Mouse (Mus musculus) ovary, postnatal 36 days (tissue): Measurements from ENCODE around the gene Gnao1.

Source experiments
- DNase-seq: peaks from one replicate; pipeline ENCODE4 v3.0.0; 2022; ENCODE audit warnings: low spot score, mixed read lengths

Gene Gnao1

DNA sequence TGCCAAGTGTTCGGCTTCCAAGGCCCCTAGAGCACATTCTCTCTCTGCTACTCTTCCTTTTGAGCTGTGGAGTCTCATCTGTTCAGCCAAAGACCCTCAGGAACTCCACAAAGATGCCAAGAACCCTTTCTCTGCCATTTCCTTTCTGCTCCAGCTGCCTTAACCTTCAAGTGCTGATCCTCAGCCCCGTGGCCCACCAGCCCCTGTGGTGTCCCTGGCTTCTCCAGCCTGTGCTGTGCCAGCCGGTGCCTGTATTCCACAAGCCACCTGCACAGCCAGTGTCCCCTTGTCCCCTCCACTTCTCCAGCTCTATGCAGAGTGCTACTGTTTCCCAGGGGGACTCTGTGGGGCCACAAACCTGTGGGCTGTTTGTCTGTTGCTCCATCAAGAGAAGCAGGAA is 83.8 kb downstream of the Gnao1 start:
- DNase-seq, result no peak

DNA sequence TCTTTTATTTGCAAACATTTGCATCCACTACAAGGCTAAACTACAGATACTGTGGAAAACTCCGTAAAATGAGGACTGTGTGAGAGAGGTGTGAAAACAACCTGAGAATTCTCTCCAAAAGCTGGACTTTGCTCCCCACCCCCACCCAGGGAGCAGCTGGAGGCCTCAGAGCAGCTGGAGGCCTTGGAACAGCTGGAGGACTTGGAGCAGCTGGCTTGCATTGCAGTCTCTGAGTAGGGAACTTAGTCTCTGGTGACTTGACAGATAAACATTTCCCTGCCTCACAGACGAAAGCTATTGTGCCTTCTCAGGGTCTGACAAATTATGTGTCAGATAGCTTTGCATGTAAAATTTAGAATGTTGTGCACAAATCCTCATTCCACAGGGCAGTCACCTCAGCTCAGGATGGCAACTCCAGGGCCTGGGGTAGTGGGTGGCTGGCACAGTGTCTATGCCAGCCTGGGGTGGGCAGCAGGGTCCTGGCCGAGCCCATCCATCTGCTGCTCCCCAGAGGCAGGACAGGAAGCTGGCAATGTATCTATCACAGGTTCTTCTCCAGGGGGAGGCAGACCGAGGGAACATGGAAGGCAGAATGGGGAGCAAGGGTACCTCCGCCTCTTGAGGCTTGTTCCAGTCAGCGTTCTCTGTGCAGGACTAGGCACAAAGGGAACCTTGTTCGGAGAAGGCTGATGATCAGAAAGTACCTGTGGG is 87.2 kb downstream of the Gnao1 start:
- no peak for DNase-seq

DNA sequence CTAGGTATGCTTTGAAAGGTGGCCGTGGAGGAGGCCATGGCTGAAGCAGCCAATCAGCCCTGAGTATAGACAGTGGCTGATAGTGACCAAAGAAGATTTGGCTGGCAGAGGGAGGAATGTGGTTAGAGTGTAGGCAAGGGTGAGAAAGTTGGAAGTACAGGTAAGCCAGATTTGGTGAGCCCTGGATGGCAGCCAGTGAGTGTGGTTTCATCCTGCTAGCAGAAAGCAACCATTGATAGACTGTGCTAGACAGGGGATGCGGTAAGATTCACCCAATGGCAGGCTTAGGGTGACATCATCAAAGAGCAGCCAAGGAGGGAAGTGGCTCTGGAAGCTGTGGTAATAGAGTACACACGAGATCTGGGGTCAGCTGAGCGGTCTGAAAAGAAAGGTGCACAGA is 88.8 kb downstream of the Gnao1 start:
- DNase-seq, result no peak

DNA sequence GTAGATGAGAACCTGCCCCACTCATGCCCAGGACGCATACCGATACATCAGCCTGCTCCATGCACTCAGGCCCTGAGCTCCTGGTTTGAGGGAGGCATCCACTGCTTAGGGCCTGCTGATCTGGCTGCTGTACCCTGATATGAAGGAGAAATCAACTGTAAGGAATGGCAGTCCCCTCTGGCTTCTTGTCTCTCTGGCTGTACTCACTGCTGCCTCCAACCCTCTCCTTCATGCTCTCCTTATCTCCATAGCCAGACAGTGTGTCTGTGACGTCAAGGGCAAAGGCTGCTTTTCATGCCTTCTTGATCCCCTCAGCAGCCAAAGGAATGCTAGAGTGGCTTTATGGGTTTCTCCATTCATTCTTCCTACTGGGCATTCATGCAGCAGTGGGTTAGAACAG is 92.3 kb downstream of the Gnao1 start:
- DNase-seq, result no peak

DNA sequence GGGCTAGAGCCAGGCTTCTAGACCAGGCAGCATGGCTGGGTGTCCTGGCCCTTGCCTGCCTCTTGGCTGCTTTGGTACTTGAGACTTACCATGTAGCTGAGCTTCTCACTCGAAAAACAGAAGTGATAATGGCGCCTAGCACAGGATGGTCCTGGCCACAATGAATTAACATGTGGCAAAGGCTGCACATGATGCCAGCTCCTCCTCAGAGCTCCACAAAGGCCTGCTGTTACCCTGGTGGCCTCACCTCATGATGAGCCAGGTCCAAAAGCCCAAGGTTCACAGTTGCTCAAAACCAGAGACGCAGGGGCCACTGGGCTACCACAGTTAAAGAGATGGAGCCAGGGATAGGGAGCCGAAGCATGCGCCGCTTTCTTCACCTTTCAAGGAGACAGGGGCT is 97.2 kb downstream of the Gnao1 start:
- DNase-seq, result no peak

DNA sequence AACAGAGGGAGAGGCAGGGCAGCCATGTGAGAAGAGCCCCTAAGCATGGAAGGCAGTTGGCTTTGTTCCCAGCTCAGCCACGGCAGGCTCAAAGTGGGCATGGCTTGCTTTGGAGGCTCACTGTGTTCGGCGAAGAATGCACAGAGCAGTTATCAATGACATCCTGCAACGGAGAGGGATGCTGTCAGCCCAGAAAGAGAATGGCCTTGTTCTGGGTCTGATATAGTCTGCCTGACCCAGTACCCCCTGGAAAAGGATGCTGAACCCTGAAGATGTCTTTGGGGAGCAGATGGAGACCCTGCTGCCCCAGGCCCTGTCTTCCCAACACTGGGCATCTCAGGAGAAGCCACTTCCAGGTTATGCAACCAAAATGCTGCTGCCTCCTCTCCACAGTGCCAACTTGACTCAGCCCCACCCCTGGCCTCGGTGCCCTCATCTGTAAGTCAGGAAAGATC is 98.2 kb downstream of the Gnao1 start:
- DNase-seq, result no peak

DNA sequence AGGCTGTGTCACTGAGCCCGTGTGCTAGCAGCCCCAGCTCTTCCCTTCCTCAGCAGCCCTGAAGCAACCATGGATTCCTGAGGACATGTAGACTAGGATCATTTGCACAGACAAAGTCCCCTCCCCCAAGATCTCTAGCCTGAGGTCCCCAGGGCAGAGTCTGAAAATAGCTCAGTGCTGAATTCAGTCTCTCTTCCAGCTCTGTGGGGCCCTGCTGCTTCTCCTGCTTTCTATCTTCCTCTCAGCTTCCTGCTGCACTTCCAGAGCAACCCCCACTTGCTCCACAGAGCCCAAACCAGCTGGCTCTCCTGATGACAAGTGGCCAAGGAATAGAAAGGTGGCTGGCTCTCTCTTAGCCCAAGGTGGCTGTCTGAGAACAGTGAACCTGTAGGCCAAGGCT is 98.8 kb downstream of the Gnao1 start:
- no peak for DNase-seq

DNA sequence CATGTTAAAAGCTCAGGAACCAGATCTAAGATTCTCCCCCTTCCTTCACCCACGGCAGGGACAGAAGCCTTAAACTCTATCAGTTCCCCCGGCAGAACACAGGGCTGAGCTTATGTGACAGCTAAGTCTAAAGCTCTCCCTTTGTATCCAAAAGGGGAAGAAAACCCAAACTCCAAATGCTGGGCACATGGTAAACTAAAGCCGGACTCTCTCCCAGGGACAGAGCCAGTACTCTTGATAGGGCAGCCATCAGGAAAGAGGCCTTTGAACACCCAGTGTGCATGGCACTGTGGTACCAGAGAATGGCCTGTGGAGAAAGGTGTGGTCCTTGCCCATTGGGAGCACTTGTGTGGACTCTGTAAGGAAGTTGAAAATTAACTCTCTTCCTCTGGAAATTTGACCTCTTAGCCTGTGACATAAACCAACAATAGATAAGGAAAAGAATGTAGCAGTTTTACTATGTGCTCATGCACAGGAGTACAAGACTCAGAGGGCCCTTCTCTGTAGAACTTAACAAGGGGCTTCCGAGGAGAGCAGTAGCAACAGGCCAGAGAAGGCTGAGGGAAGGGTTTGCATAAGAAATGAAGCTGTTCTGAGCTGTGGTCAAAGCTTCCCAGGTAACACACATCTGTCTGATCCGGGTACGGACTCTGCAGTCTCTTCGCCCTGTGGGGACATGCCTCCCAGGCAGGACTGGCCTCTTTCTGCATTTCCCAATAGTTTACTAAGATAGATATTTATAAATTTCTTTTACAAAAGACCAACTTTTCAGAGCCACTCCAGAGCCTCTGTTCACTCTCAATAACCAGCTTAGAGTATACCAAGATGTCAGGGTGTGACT is 102.2 kb downstream of the Gnao1 start:
- no peak for DNase-seq

DNA sequence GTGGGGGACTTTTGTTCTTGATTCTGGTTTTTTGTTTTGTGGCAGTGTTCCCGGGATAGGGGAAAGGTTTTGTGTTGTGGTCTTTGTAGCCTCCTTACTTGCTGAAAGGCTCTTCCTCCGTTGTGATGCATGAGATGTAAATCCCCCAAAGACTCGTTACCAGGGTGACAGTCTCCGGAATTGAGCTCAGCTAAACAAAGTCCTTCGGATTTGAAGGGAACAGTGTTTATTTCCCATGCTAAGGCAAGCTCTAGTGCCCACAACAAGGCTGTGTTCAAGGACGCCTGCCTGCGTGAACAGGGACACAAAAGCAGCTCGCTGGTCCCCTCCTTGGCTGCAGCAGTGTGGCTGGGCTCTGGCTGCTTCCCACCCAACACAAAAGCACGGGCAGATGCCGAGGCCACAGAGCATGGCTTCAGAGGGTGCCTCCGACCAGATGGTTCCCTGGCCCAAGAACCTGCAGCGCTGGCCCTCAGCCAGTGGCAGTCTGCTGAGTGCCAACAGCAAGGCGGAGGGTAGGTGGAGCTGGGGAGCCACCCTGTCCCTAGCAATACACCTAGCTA is 108.2 kb downstream of the Gnao1 start:
- DNase-seq, result peak; percentile 69

DNA sequence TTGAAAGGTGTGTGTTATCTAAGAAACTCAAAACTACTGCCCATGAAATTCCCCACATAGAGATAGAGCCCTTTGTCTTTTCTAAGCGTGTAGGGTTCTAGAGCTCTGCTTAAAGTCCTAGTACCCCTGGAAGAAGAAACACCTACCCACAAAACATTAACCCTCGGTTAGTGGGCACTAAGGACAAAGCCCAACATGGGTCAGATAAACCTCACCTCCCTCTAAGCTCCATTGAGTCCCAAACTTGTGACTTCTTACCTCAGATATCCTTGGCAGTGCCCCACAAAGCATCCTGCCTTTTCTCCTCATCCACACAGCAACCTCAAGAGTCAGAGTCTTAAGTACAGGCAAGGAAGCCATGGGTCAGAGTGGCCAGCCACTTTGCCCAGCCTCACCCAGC is 108.8 kb downstream of the Gnao1 start:
- DNase-seq, result no peak

DNA sequence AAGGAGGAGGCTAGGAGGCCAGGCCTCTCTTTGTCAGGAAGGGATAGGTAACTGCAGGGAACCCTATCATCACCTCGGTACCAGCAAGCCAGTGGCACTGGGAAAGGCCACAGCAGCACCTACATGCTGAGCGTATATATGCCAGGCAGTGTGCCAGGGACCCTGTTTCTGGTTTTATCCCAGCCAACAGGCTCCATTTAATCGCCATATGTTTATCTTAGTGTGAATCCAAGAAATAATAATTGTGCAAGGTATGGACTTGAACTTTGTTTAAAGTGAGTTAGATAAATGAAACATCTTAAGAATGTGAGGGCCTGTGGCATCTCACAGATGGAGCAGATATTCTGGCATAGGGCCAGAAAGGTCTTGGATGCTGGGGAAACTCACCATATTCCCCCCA is 109.7 kb downstream of the Gnao1 start:
- no peak for DNase-seq

DNA sequence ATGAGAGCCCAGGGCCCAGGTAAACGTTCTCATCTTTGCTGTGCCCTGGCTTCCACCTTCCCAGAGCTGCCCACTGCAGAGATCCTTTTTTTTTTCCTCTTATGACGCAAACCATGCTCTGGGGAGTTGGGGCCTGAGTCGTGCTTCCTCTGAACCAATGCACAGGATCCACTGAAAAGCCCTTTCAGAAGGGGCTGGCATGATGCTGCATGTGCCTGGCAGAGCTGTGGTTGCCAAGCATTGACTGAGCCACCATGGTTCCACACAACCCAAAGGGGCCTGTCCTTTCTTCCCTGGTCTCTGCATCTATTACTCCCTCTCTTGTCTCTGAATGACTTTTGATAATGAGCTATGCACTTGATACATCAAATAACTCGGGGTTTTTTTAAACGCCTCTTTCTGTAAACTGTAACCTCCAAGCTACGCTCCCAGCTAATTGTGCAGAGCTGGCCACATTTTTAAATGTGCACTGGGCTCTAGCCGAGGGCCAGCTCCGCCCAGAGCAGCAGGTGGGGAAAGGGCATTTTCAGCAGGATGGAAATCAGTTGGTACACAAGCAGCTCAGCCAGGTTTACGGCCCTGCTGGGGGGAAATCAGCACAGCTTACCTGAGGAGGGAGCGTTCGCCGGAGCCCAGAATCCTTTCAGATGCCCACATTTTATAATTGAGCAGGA is 110.3 kb downstream of the Gnao1 start:
- no peak for DNase-seq

DNA sequence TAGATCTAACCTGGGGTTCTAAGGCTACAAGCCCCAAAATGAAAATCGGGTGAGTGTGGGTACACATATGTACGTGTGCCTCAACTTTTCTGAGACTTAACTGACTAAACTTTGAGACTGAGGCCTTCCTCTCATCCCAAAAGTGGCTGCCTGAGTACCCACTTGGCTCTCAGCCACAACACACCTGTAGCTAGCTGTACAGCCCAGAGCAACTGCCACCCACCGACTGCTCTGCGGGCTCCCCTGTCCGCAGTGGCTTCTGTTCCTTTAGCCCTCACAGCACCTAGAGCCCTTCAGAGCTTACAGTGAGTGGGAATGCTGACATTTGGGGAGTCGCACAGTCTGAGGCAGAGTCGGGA is 110.8 kb downstream of the Gnao1 start:
- DNase-seq, result no peak

DNA sequence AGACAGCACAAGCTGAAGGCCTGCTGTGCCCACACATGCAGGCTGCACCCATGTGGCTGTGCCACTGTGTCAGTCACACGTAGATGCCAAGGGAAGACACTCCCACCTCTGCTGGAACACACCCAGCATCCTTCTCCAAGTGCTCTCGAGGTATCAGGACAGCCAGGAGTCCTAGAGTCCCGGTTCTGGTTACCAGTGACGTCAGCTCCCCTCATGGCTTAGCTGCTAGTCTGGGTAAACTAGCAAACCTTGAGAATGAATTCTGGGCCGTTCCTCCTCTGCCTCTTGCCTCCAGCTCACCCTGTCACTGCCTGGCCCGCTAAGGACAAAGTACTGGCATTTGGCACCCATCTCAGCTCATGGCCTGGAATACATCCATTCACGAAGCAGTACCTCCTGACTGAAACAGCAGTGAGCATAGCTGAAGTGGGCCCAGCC is 114.2 kb downstream of the Gnao1 start:
- no peak for DNase-seq

DNA sequence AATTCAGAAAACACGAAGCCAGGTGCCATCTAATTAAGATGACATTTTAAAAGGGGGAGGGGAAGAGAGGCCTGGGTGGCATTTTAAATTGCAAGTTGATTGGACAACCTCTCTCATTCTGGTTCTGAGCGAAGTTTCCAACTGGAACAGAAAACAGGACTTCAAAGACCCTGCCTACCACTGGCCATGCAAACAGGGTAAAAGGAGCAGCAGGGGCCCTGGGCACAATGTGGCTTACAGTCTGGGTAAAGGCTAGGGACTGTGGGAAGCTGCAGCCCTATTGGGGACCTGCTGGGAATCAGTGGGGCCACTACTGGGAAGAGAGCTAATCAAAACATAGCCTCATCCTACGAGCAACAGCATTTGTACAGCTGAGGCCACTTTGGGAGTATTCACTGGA is 115.7 kb downstream of the Gnao1 start:
- no peak for DNase-seq

DNA sequence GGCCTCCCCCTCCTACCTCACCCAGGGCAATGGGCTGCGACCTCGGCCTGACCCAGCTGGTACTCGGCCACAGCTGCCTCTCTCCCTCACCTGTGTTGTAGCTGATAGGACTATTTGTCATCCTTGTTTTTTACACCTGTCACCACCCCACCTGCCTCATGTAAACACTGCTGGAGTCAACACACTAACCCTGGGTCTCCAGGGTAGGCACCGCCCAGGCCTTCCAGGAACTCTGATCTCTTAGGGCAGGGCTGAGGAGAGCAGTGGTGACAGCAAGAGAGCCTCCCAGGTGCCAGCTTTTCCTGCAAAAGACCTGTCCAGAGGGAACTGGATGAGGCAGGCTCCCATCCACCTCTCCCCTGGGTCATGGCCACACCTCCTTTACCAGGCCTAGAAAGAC is 119.5 kb downstream of the Gnao1 start:
- no peak for DNase-seq

DNA sequence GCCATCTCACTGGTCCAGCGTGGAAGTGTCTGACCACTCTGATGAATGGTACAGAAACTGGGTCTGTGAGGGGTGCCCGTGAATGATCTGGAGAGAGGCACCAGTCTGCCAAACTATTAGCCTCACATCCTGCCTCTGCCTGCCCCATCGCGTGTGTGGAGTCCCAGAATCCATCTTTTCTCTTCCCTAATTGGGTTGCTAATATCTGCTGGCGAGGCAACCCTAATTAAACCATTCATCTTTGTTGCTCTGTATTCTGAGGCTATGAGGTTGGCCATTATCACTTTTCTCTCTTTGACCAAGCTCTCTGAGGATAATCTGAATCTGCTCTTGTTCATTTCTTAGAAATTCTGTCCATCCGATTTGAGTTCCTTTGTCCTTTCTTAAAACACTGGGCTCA is 121.6 kb downstream of the Gnao1 start:
- no peak for DNase-seq

DNA sequence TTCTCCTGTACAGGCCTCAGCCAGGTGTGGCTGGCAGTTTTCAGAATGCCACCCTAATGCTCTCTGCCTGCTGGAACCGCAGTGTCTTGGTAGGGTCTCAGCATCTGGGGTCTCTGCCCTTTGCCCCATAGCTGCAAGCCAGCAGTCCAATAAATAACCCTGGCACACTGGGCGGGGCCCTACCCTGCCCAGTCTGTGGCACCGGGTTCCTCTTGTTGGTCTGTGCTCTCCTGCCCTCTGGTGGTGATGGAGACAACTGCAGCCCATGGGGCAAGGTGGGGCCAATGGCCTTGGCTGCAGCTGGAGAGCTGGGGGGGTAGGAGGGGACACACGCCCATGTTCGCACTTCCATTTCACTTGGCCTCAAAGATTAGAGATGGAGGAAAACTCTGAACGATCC is 123.1 kb downstream of the Gnao1 start:
- peak; percentile 77 for DNase-seq

DNA sequence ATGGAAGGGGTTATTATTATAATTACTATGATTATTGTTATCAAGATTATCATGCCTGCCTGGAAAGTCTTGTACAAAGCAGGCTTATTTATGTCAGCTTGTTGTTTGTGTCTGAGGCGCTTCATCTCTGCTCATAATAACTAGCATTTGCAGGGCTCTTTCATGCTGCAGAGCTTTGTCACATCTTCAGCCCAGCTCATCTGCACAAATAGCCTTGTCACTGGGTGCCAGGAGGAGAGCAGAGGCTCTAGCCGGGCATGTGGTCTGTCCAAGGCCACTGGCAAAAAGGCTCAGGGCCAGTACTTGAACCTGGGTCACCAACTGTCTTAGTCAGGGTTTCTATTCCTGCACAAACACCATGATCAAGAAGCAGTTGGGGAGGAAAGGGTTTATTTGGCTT is 123.5 kb downstream of the Gnao1 start:
- no peak for DNase-seq

DNA sequence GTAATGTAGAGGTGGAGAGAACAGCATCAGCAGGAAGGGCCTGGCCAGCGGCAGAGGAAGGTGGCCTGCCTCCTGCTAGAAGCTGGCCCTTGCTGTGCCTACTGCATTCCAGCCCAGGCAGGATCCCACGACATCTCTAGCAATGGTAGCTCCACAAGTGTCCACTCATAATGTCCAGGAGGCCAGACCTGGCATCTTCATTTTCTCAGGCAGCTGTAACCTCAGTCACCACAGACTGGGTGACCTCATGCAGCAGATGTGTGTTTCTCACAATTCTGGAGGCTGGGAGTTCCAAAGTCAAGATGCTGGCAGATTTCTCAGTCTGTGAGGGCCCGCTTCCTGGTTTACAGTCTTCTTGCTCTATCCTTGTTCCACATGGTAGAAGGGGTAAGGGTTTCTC is 128.4 kb downstream of the Gnao1 start:
- DNase-seq, result no peak

DNA sequence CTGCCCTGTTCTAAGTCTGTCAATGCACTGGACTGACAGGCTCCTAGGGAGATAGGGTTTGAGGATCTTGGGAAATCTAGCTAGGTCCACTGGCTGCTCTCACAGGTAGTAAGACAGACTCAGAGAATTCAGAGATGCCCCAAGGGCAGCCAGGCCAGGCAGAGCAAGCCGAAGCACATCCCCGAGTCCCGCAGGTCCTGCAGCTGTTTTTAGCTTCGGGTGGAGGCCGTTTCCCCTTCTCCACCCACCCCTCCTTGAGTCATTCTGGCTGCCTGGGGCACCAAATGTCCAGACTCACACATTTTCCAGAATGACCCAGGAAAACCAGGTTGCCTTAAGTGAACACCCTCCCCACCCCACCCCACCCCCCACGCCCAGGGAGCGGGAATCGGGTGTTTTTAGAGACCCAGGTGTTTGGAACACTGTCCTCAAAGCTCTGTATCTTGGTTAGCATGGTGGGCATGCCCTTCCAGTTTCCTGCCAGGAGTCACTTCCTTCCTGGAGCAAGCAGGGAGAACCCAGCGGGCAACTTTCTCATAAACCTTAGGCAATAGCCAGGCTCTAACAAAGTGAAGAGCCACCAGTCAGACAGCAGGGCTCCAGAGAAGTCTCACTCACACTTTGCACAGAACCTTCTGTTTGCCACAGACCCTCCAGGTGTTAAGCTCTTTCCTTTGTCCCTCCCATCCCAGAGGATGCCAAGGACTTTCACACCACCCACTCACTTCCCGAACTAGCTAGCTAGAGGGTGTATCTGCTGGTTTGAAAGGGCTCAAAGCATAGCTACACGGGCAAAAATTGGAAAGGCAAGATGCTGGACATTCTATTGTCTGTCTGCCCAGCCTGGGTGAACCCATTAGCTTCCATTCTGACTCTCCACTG is 131.0 kb downstream of the Gnao1 start:
- DNase-seq, result no peak

DNA sequence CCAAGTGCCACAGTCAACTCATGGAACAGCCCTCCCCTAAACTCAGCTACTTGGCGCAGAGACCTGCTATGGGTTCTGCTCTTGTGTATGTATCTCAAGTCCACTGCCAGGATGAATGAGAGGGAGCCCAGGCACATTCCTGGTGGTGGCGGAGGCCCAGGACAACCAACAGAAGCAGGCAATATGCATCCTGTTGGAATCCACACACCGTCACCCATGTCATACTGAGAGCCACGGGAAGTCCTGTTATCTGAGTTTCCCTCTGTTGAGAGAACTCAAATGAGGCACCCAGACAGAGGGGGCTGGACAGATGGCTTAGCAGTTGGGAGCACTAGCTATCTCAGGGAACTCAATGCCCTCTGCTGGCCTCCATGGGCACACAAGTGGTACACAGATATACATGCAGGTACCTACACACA is 131.9 kb downstream of the Gnao1 start:
- no peak for DNase-seq
